Mouse (Mus musculus) kidney, adult 2 months (tissue): ENCODE data around the gene Dgkh. TPM values are rescaled to one million over a fixed set of nuclear protein-coding genes. Genes with fewer than 3 reads are reported as not detected.

Experiments used
- DNase-seq: peaks from one replicate; pipeline ENCODE4 v3.0.0; 2021
- H3K27ac ChIP-seq: fragments of 200-500 bp; 2 replicates; pipeline ENCODE4 v1.5.1; 2012; ENCODE audit warnings: low read depth, low read length, control low read depth, inconsistent platforms; ENCODE audit not compliant: insufficient read depth
- H3K27me3 ChIP-seq: fragments of 200-500 bp; replicated peaks from 2 replicates; pipeline ENCODE4 v1.6.1; 2012; ENCODE audit warnings: mild to moderate bottlenecking, moderate library complexity, low read length, inconsistent platforms; ENCODE audit not compliant: control insufficient read depth, insufficient read depth
- H3K36me3 ChIP-seq: fragments of 200-500 bp; 2 replicates; pipeline ENCODE4 v1.6.1; 2012; ENCODE audit warnings: mild to moderate bottlenecking, moderate library complexity, low read length, inconsistent platforms; ENCODE audit not compliant: control insufficient read depth, insufficient read depth
- H3K4me1 ChIP-seq: fragments of 200-500 bp; 2 replicates; pipeline ENCODE4 v1.6.1; 2011; ENCODE audit warnings: low read length; ENCODE audit not compliant: control insufficient read depth, insufficient read depth
- H3K4me3 ChIP-seq: fragments of 200-500 bp; 2 replicates; pipeline ENCODE4 v1.5.1; 2011; ENCODE audit warnings: mild to moderate bottlenecking, low read depth, low read length, control low read depth; ENCODE audit not compliant: insufficient read depth
- CTCF ChIP-seq: fragments of 200-500 bp; conservative IDR thresholded peaks from 2 replicates; pipeline ENCODE4 v1.5.1; 2011; ENCODE audit warnings: low read depth, mild to moderate bottlenecking, control low read depth, low read length, moderate library complexity, mixed read lengths; ENCODE audit not compliant: insufficient read depth, insufficient read length
- POLR2A ChIP-seq: fragments of 200-500 bp; IDR thresholded peaks from one replicate; pipeline ENCODE4 v1.6.1; 2011; ENCODE audit warnings: low read depth, low read length, control low read depth
- WGBS: fragments of 180-500 bp; shearing (Covaris S2); methylation state at CpG from one replicate; pipeline ENCODE4 v1.1.7; 2018; 5-methylcytosine and 5-hydroxymethylcytosine counted together
- polyA plus RNA-seq: library from polyadenylated mRNA; depleted of rRNA; stranded (reverse); fragments of >200 nt; gene quantifications from 2 replicates; pipeline ENCODE4 v1.2.3, GENCODE M21; 2012

The Dgkh gene
- polyA plus RNA-seq, 1 experiment, result 1.9 TPM

DNA sequence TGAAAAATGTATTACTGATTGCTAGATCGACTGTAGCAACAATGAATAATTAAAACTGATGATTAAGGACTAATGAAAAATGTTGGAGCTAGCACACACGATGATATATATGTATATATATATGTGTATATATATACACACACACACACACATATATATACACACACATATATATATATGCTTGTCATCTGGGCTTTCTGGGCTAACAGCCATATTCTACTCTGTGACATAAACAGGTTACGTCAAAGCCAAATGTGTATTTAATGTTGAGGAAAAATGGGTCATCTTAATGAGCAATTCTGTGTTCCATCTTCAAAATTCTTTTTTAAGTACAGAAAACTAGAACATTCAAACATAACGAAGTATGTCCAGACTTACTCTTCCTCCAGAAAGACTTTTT lies 30.5 kb downstream of the Dgkh start:
- 77% methylated on average over 4 of the region's 4 CpGs for WGBS

DNA sequence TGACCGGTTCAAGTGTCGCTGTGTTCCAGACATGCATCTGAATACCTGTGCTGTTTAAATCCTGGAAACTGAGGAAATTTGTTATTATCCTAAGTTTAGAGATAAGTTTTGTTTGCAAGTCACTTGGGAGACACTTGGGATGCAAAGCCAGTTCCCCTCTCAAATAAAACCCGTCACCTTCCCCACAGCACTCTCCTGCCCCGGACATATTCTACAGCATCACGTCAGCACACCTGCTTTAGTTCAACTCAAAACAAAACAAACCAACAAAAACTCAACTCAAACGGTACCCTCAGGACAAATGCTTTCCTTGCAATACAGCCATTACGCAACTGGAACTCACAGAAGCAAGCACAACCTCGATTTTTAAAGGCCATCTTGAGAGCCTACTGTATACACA lies 31.1 kb downstream of the Dgkh start:
- TF ChIP-seq CTCF (no peak), POLR2A (no peak)
- WGBS, result 77% methylated on average over 8 of the region's 8 CpGs
- no peak overlapping the region for H3K27ac ChIP-seq
- no peaks in the 10 kb centered on the region; the same call in 1 of the 2 replicates for H3K27me3 ChIP-seq
- DNase-seq, result no peak
- no peaks in the 10 kb centered on the region for H3K4me1 ChIP-seq
- no peak overlapping the region for H3K4me3 ChIP-seq
- no peaks in the 10 kb centered on the region for H3K36me3 ChIP-seq

More for the DNA sequence above, 30.5 kb downstream of the Dgkh start:
- no peak overlapping the region for H3K4me3 ChIP-seq
- H3K4me1 ChIP-seq, result no peaks in the 10 kb centered on the region
- no peaks in the 10 kb centered on the region for H3K36me3 ChIP-seq
- no peak for DNase-seq
- TF ChIP-seq CTCF (no peak), POLR2A (no peak)
- no peak overlapping the region for H3K27ac ChIP-seq
- no peaks in the 10 kb centered on the region for H3K27me3 ChIP-seq

DNA sequence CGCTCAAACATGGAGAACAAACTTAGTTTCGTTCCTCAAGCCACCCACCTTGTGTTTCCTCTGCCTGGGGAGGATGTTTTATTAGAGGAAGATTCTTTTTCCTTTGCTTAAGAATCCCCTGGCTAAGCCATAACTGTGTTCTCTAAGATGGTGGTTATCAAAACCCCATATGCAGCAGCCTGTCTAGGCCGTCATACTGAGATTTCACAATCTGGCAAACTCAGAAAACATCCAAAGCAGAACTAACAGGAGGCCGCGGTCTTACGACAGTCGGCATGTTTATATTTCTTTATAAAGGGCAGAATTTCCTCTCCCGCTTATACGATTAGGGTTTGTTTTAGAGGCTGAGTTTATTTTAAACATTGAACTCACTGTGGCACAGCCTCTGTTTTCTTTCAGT lies 31.5 kb downstream of the Dgkh start:
- WGBS, result 77% methylated on average over 9 of the region's 9 CpGs
- Histone ChIP-seq H3K27me3 (no peaks in the 10 kb centered on the region; the same call in 1 of the 2 replicates), H3K27ac (no peak overlapping the region), H3K4me1 (no peaks in the 10 kb centered on the region), H3K4me3 (no peak overlapping the region), H3K36me3 (no peaks in the 10 kb centered on the region)
- DNase-seq, result no peak
- TF ChIP-seq POLR2A (no peak), CTCF (no peak)

DNA sequence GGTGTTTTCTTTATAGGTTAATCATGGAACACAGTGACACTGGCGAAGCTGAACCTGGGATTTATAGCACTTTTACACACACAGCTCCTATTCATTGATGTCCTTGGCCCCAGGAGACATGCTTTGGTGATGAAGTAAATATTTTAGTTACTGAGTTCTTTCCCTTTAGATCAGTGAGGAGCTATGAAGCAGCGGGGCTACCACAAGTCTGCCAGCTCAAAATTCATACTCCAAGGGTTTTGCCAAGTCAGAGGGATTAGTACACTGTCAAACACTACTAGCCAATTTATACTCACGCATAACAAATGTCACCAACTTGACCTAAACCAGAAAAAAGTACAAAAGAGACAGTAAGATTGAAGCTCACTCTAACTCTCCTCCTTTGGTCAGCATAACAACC lies 32.9 kb downstream of the Dgkh start:
- Histone ChIP-seq H3K27me3 (no peaks in the 10 kb centered on the region; the same call in 1 of the 2 replicates), H3K27ac (no peak overlapping the region), H3K4me1 (no peaks in the 10 kb centered on the region), H3K4me3 (no peak overlapping the region), H3K36me3 (no peaks in the 10 kb centered on the region)
- no peak for DNase-seq
- 73% methylated on average over 3 of the region's 3 CpGs for WGBS
- no peak for TF ChIP-seq CTCF
- no peak for TF ChIP-seq POLR2A

DNA sequence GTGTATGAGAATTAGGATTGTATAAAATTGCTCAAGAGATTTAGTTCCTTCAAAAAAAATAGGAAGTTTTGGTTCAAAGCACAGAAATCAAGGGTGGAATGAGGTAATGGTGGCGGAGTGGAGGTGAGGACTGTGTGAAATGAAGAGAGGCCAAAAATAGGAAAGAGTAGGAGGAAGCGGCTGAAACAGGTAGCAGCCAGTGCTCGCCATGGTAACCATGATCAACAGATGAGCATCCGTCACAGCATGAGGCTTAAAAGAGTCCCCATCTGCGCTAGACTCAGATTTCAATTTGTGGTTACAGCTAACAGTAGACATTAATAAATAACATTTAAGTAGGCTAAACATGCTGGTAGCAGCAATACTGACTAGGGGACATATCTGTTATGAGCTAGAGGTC lies 33.4 kb downstream of the Dgkh start:
- Histone ChIP-seq H3K4me3 (no peak overlapping the region), H3K27ac (no peak overlapping the region), H3K4me1 (no peaks in the 10 kb centered on the region), H3K36me3 (no peaks in the 10 kb centered on the region), H3K27me3 (no peaks in the 10 kb centered on the region; the same call in 1 of the 2 replicates)
- no peak for DNase-seq
- 67% methylated on average over 5 of the region's 5 CpGs for WGBS
- TF ChIP-seq POLR2A, result no peak
- TF ChIP-seq CTCF, result no peak

DNA sequence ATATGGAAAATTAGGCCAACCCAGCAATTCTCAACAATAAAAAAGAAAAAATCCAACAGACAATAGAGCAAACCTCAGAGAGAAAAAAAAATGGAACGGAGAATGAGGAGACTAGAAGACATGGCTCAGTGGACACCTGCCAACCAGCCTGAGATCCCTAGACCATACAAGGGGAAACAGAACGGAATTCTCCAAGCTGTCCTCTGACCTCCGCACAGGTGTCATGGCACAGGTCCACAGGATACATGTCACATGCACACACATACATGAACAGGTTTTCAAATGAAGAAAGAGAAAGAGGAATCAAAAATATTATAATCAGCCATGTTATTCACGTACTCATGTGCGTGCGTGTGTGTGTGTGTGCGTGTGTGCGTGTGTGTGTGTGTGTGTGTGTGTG lies 38.5 kb downstream of the Dgkh start:
- TF ChIP-seq POLR2A (no peak), CTCF (no peak)
- no peak for DNase-seq
- Histone ChIP-seq H3K4me3 (no peak overlapping the region), H3K27ac (no peak overlapping the region), H3K4me1 (0 out of 2 replicates have a peak, but pooled peaks cover 2% of the 10 kb centered on the region), H3K27me3 (no peaks in the 10 kb centered on the region; the same call in 1 of the 2 replicates), H3K36me3 (no peaks in the 10 kb centered on the region)
- WGBS, result 87% methylated on average over 8 of the region's 8 CpGs

DNA sequence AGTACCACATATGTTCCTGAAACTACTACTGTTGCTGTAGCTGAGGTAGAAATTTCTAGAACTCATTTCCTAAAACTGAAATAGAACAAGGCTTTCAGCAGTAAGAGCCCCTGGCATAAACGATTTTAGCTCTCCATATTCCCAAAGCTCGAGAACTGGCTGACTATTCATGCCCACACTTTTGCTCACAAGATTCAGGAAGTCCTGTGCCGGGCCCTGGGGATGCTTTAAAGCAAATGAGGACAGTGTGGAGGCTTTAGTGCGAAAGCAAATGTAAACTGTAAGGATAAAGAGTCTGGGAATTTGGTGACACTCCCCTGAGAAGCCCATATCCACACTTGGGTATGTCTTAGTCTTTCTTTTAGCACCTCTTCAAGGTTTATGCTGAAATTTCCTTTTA lies 40.0 kb downstream of the Dgkh start:
- Histone ChIP-seq H3K27ac (no peak overlapping the region), H3K4me1 (0 out of 2 replicates have a peak, but pooled peaks cover 2% of the 10 kb centered on the region)
- 51% methylated on average over 4 of the region's 4 CpGs for WGBS

More for the DNA sequence above, 40.0 kb downstream of the Dgkh start:
- DNase-seq, result no peak
- no peak for TF ChIP-seq POLR2A
- TF ChIP-seq CTCF, result no peak
- H3K36me3 ChIP-seq, result no peaks in the 10 kb centered on the region
- no peaks in the 10 kb centered on the region; the same call in 1 of the 2 replicates for H3K27me3 ChIP-seq
- H3K4me3 ChIP-seq, result no peak overlapping the region
